Mouse (Mus musculus) left cerebral cortex, adult 18-20 months (tissue): ENCODE results near the gene Vdac1. TPM values are rescaled to one million over a fixed set of nuclear protein-coding genes. Genes with fewer than 3 reads are reported as not detected.

Source experiments
- DNase-seq, 2 experiments: peaks; one replicate each; pipeline ENCODE4 v3.0.0; 2021 to 2022; ENCODE audit warnings: low spot score in 2 of 2, mixed read lengths in 1 of 2
- total RNA-seq, 2 experiments: library from RNA; stranded (reverse); gene quantifications; 2 replicates each; pipeline ENCODE4 v1.2.3; 2021

Gene Vdac1
- total RNA-seq, 2 experiments from 2014 or later: 560 to 576 TPM

DNA sequence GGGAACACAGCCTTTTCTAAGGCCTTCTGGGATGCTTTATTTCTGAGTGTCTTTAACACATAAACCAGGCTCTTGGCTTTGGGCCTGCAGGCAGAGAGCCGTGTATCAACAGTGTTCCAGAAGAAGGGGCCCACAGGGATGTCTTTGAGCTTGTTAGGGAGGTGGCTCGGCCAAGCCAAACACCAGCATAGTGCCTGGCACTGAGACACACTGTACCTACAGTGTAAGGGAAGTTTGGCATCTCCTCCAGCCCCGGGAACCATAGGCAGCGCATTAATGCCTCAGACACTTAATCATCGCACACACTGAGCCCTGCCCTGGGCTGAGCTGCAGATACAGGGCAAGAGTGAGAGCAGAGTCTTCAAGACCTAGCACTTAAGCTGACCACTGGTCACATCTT, 57.7 kb downstream of the Vdac1 start:
- DNase-seq: no peak

DNA sequence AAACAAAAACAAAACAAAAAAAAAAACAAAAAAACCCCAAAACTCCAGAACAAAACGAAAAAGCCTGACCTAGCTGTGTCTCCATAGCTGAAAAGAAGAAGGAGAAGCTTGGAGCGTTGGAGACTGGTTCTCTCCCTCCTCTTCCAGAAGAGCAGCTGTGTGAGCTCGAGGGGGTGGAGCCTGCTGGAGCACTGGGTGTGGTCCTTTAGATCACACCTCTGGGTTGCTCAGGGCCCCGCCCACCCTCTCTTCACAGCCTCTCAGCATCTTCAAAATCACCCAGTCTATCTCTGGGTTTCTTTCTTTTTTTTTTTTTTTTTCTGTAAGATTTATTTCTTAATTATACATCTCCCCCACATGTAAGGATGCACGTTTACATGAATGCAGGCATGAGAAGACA, 58.6 kb downstream of the Vdac1 start:
- DNase-seq: no peak

DNA sequence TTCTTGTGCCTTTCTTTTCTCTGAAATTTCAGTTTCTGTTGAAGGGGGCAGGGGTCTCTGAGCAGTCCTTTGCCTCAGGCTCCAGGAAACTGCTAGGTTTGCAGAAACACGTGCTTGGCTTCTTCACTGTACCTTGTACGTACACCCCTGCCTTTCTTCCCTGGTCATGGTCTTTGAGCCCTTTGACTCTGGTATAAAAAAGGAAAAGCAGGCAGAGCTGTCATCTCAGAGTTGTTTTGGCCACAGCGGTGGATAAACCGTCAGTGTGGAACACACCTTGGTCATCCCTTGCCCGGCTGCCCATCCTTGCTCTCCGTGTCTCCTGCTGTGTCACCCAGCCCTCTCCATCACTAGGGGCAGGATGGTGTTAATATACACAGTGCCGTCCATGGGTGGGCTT, 59.2 kb downstream of the Vdac1 start:
- no peak for DNase-seq

DNA sequence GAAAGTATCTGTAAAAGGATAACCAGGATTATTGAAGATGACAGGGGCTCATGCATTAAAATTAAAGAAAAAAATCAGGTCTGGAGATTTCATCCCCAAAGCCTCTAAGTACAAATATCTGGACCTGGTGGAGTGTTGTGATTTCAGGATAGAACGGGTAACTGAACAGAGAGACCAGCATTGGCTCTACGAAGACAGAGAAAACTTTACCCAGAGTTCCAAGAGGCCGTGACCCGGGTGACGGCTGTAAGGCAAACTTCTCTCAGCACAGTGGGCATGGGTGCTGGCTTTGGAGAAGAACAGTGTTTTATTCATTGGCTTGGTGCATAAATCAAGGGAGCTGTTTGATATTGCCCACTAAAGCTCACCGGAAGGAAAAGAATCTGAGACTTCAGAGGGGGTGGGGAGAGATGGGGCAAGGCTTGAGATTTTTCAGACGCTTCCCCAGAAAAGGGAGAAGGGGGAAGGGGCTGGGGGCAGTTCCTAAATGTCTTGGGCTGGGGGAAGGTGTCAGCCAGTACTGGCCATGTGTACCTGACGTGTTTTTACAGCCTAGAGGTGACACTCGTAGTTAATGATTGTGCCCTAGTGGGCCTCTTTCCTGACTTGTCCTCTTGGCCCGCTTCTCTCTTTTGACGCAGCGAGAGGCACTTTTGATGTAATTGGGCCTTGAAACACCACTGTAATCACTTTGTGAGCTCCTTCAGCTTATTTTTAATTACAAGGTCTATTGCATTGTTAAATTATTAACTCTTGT, 59.8 kb downstream of the Vdac1 start:
- DNase-seq: no peak

DNA sequence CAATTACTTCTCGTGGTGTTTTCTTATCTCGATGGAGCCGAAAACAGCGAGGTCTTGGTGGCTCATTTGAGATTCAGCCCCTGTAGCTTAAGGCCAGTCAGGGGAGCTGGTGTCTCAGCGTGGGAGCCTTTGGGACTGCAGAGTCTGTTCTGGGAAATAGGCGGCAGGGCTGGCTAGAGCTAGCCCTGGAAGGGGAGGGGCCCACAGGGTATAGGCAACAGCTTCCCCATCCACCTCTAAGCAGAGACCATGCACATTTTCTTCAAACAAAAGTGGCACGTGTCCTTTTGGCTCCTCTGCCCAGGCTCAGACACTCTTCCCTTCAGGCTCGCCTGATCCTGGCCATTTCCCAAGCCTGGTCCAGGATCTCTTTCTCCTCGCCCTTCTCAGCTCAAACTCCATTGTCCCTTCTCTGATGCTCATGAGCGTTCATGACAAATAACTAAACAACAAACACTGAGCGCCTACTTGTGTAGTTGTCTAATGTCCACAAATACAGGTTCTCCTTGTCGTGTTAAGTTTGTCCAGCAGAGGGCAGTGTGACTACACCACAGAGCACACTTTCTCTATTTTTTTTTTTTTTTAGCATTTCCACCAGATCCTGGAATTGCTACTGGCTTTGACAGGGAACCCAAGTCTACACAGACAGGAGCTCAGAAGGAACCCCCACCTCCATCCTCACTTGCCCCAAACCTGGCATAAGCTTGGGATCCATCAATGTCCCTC, 60.6 kb downstream of the Vdac1 start:
- DNase-seq: peak; percentile 69 to 77

DNA sequence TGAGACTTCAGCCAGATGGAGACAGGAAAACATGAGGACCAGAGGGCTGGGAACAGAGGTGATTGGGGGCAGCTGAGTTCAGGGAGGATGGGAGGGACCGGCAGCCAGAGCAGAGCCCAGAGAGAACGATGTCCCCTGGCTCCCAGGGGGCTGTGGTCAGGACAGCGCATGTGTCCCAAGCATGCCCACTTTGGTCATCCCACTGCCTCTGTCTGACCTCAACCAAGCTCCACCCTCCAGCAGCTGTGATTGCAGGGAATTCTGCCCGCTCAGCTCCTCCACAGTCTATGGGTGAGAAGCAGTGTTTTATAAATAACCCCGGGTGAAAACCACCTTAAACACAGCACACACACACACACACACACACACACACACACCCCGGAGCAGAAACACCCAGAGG, 68.8 kb downstream of the Vdac1 start:
- no peak for DNase-seq

DNA sequence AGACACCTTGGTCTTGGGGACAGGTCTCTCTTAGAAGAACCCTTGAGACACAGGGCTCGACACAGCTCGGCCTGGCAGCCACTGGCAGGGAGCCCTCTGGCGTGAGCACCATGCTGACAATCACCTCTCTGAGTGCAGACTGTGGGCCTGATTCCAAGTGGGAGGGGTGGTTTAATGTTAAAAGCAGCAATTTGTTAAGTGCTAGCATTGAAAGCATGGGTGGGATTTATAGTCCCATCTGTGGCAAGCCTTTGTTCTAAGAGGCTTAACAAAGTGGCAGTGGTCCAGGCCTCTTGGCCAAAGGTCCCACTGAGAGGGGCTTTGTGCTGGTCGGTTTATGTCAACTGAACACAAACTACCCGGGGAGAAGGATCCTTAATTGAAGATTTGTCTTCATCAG, 70.9 kb downstream of the Vdac1 start:
- no peak for DNase-seq

DNA sequence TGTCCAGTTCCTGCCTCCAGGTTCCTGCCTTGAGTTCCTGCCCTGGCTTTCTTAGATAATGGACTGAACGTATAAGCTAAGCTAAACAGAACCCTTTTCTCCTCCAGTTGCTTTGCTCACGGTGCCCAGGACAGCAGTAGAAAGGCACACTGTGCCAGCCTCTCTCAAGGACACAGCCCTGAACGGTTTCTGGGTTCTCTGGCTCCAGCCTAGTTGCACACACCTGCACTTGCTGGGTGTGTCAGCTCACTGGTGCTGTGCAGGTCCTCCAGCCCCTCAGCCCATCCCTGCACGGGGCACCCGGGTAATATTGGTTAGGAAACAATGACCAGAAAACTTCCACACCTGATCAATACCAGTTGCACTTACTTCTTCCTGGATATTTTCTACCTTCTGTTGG, 71.5 kb downstream of the Vdac1 start:
- DNase-seq: no peak

DNA sequence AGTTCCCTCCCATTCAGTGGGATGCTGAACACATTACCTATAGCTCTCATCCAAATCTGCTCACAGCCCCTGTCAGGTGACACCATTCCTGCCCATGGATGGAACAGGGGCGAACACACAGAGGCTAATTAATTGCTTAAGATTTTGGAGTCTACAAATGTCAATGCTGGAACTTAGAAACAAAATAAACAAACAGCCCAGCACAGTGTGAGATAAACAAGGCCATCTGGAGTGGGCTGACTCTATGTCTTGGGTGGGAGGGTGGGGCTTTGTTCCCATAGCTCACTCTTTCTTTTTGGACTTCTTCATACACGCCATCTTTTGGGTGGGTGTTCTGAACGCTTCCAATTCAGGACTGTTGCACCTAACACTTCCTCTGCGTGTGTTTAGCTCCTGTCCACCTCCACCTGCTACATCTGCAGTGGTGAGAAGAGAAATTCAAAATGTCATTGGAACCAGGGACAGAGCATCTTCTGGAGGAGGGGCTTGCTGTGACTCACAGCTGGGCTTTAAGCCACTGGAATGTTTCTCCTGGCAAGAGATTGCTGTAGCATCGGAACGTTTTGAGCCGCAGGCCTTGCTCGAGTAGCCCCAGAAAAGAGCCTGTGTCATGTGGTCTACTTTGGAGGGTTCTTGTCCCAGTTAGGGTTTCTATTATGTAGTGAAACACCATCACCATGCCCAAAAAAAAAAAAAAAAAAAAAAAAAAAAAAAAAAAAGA, 72.6 kb downstream of the Vdac1 start:
- DNase-seq: peak; percentile 59 to 60

DNA sequence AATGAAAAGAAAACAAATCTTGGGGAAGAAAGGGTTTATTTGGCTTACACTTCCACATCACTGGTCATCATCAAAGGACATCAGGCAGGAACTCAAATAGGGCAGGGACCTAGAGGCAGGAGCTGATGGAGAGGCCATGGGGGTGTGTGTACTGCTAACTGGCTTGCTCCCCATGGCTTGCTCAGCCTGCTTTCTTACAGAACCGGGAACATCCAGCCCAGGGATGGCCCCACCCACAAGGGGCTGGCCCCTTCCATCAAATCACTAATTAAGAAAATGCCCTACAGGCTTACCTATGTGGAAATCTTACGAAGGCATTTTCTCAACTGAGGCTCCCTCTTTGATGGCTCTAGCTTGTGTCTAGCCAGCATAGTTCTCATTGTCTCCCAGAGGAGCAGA, 73.1 kb downstream of the Vdac1 start:
- no peak for DNase-seq

DNA sequence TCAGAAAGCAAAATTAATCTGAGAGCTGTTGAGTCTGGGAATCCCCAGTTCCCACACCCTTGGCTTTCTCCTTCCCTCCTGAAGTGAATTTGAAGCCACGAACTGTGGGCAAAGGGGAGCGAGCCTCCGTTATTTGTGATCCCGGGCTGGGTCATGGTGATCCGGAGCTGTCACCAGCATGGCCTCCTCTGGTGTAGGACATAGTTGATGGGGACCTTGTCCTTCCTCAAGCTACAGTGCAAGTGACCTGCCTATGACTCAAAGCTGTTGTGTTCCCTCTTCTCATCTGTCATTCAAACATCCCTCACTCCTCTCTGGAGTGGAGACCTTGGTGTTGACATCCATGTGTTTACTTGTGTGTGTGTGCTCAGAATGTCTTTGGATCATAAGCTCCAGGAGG, 74.8 kb downstream of the Vdac1 start:
- no peak for DNase-seq

DNA sequence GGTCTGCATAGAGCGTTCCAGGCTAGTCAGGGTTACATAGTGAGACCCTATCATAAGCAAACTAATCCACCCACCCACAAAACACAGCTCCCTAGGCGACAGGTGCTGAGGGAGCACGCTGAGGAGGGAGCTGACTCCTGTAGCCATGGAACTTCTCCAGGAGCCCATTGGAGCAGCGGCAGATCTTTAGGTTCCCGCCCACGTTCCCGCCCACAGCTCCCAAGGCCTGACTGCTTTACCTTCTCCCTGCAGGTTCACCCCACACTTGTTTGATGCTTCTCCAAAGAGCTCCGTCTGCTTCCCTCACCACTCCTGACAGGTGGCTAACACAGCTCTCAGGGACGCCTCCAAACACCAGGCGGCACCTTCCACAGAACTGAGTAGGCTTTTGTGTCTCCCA, 76.5 kb downstream of the Vdac1 start:
- DNase-seq: peak; percentile 63 to 71

Other genes starting within 250 kb of the Vdac1 start
- not detected for gene Olfr1373, start 215.3 kb upstream of the Vdac1 start, total RNA-seq
- not detected for gene Olfr1371, start 146.9 kb upstream of the Vdac1 start, total RNA-seq
- 100 to 1,000 TPM; 477 to 492 TPM for gene Skp1a, start 128.9 kb upstream of the Vdac1 start, total RNA-seq
- gene Tcf7, start 77.8 kb upstream of the Vdac1 start, total RNA-seq: 1 to 10 TPM; 4.6 to 6.3 TPM
- 10 to 100 TPM; 57.1 to 61.6 TPM for gene 9530068E07Rik, start 35.6 kb downstream of the Vdac1 start, total RNA-seq